Mouse (Mus musculus) liver, adult 10 weeks (tissue): ENCODE results near the gene Thtpa. TPM values are rescaled to one million over a fixed set of nuclear protein-coding genes. Genes with fewer than 3 reads are reported as not detected.

ENCODE experiments used
- polyA plus RNA-seq: library from polyadenylated mRNA; stranded (reverse); fragments of 350-450 nt; fragmentation: Illumina TruSeq; extraction: RNeasy Lipid Tissue Mini Kit (QIAGEN cat#74804); gene quantifications from one replicate; pipeline ENCODE4 v1.2.3, GENCODE M21; 2014; ENCODE audit warnings: low read depth, low replicate concordance

Gene Thtpa
- polyA plus RNA-seq = 10.6 TPM

DNA sequence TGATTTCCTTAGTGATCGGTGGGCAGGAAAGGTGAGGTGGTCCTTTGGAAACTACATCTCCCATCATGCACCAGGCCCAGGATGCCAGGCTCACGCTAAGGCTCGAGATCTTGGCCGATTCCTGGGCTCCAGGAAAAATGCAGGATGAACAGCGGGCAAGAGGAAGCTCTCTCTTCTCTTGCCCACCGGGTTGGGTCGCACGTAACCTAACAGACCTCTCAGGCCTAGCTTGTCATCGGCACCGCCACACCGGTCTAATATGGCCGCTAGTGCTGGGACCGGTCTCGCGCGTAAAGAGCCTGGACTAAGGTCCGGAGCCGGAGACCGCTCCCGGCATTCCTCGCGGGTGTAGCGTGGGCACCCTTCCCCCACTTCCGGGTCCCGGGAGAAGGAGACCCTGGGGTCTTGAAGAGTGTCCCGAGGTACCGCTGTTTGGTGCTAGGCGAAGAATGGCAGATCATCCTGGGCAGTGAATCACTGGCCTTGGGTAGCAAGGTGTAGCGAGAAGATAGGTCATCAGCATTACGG is at the start of gene Thtpa:
Thtpa (plus strand) TSS at position 81 of the 528 bp plus-strand sequence.

DNA sequence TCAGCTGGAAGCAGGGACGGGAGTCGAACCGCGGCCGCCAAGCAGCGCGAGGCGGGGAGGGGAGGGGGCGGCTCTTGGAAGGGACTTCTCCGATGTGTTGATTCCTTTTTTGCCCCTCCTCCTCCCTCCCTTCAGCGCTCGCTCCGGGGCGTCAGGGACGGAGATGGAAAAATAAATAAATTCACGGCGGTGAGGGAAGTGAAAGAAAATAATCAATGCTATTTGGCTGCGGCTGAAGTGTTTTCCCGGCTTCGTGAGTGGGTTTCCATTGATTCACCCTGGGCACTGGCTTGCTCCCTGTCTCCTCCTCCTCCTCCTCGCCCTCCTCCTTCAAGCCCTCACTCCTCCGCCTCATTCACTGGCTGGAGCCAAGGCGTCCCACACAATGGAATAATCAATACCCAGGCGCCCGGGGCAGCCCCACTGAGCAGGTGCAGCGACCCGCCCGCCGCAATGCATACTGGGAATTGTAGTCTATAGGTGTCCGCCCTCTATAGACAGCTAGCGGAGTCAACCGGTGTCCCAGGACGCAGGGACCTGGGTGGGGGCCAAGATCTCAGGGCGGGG is 2.5 kb upstream of the Thtpa start, which contains the start of gene Zfhx2:
Zfhx2 (minus strand) TSS at position 314 of the 567 bp plus-strand sequence.

DNA sequence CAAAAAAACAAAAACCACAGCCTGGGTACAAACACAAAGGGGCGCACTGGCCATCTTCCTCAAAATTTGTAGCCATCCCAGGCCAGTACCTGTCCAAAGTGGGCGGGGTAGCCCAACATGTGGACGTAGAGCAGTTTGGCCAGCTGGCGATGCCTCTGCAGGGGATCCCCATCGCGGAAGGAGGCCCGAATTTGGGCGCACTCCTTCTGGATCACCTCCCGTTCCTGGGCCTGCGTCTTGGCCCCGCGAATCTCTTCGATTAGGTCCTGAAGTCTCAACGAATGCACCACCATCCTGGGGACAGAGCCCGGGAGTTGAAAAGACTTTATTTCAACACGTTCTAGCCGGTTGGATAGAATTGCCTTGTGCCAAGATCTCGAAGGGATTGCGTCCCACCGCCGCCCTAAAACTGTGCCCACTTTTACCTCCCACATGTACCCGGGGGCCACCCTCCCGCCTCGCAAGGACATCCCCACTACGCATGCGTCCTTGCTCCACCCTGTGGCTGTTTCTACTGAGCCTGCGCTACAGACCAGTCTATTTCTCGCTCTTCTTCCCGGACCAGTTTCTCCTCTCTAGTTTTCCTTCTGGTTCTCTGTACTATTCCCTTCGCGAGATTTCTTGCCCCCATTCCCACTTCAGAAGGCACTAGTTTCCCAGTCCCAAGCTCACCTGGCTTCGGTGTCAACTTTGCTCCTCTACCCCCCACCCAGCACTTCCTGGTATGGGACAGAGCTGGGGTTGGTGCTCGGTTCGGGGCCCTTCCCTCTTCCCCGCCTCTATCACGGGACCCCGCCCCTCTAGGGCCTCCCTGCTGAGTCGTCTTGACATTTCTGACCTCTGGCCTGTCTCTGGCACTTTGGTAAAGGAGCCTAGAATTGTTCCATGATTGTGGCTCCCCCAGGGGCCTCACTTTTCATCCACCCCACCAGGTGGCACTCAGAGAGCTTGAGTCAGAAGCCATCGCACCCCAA is 11.5 kb downstream of the Thtpa start, which contains the start of gene Ap1g2:
Ap1g2 (minus strand) TSS at position 758 of the 974 bp plus-strand sequence.

DNA sequence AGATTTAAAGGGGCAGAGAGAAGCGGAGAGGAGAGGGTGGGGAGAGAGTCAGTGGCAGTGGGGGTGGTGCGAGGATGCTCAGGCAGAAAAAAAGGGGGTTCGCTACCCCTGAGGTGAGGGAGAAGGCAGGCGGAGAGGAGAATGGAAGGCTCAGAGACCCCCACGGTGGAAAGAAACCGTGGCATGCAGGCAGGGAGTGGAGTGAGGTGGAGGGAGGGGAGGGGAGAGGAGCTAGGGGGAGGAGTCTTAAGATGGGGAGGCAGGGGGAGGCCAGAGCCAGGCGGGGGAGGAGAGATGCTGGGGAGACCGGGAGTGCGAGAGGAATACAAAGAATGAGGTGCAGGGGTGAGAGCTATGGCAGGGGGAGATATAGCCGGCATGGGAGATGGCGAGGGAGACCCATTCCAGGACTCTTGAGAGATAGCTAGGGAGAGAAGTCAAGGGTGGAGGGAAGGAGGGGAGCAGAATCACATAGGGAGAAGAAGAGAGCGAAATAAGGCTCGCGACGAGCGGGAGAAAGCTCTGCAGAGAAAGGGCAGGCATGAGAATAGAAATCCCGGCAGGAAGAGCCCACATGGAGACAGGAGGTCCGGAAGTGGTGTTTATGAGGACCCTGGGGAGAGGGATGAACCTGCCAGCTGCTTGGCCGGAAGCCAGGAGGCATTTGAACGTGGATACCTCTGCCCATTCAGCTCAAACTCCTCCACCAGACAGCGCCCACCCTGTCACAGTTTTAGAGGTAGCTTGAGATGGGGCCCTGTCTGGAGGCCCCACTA is 22.0 kb downstream of the Thtpa start, which contains the start of gene Jph4:
Jph4 (minus strand) TSS at position 511 of the 776 bp plus-strand sequence.

Other genes with a start within 250 kb of the Thtpa start
- 3.0 TPM for gene Homez, start 223.8 kb upstream of the Thtpa start, polyA plus RNA-seq
- gene Ppp1r3e, start 217.2 kb upstream of the Thtpa start, polyA plus RNA-seq = 4.6 TPM
- 7.7 TPM for gene Bcl2l2, start 211.4 kb upstream of the Thtpa start, polyA plus RNA-seq
- not detected for gene Gm20521, start 211.3 kb upstream of the Thtpa start, polyA plus RNA-seq
- 42.0 TPM for gene Pabpn1, start 202.3 kb upstream of the Thtpa start, polyA plus RNA-seq
- gene Slc22a17, start 181.7 kb upstream of the Thtpa start, polyA plus RNA-seq = not detected
- not detected for gene Efs, start 168.7 kb upstream of the Thtpa start, polyA plus RNA-seq
- not detected for gene Il25, start 162.1 kb upstream of the Thtpa start, polyA plus RNA-seq
- gene Cmtm5, start 158.5 kb upstream of the Thtpa start, polyA plus RNA-seq = not detected
- gene Myh6, start 127.9 kb upstream of the Thtpa start, polyA plus RNA-seq = not detected
- gene Gm17428, start 117.9 kb upstream of the Thtpa start, polyA plus RNA-seq = not detected
- not detected for gene Myh7, start 100.2 kb upstream of the Thtpa start, polyA plus RNA-seq
- gene Ngdn, start 79.3 kb upstream of the Thtpa start, polyA plus RNA-seq = 6.7 TPM
- gene Zfhx2, start 2.5 kb upstream of the Thtpa start, polyA plus RNA-seq = 0.48 TPM
- 2.4 TPM for gene Ap1g2, start 11.8 kb downstream of the Thtpa start, polyA plus RNA-seq
- not detected for gene Jph4, start 22.2 kb downstream of the Thtpa start, polyA plus RNA-seq
- gene Dhrs2, start 127.2 kb downstream of the Thtpa start, polyA plus RNA-seq = not detected